In genomic region chr19:4148491-4148806, GRCm38 (mm10) we compare ENCODE assay signal across 7 mouse cellular contexts. TPM values are rescaled to one million over a fixed set of nuclear protein-coding genes. Genes with fewer than 3 reads are reported as not detected.
A peak's percentile ranks its signal among the peaks of the same experiment; 100 is the strongest.
DNase-seq lines count a peak whose midpoint lies in the region; ATAC-seq lines count a peak whose summit lies in the region.

Coro1b (plus strand) TSS chr19:4148619.

- peak within 1 kb of the TSS; percentile 95 for H3K9ac ChIP-seq in intestine, embryonic 16.5 days (ENCODE audit: low read depth, low read length)
- H3K9ac ChIP-seq in midbrain, embryonic 11.5 days (ENCODE audit: low read length): peak within 1 kb of the TSS; percentile 83

- H3K4me1 ChIP-seq in intestine, embryonic 16.5 days (ENCODE audit: control insufficient read depth, insufficient read depth, low read length): peaks cover 22% of the 10 kb centered on the region
- H3K4me1 ChIP-seq in midbrain, embryonic 11.5 days (ENCODE audit: control insufficient read depth, insufficient read depth, low read length): peaks cover 14% of the 10 kb centered on the region

- under 1% methylated on average over 33 of the region's 33 CpGs for WGBS in intestine, embryonic 16.5 days
- under 1% methylated on average over 33 of the region's 33 CpGs for WGBS in midbrain, embryonic 11.5 days

- DNase-seq in adrenal gland, adult 2 months: peak; percentile 99
- DNase-seq in embryo, embryonic 11.5 days (ENCODE audit: low read depth, low spot score): peak; percentile 89
- DNase-seq in gastrocnemius, postnatal 4 days (ENCODE audit: low spot score in 2 of 2): peak; percentile 97 to 99
- DNase-seq in left cerebral cortex, postnatal 36 days (ENCODE audit: low spot score in 2 of 2): peak; percentile 91 to 93
- DNase-seq in midbrain, embryonic 11.5 days (ENCODE audit: low spot score, missing footprints): peak; percentile 99
- DNase-seq in skeletal muscle tissue, adult 2 months (ENCODE audit: low read depth, low spot score): peak; percentile 92

- H3K27me3 ChIP-seq in intestine, embryonic 16.5 days (replicated peaks; ENCODE audit: control insufficient read depth, insufficient read depth, low read length): no peaks in the 10 kb centered on the region
- H3K27me3 ChIP-seq in midbrain, embryonic 11.5 days (ENCODE audit: control insufficient read depth, insufficient read depth, low read length): no peaks in the 10 kb centered on the region

- ATAC-seq in intestine, embryonic 16.5 days: peak; percentile 95
- peak; percentile 96 for ATAC-seq in midbrain, embryonic 11.5 days (ENCODE audit: low FRiP score)

- H3K4me2 ChIP-seq in intestine, embryonic 16.5 days (ENCODE audit: low read depth, low read length): peak within 1 kb of the TSS; percentile 84
- peak within 1 kb of the TSS; percentile 90 for H3K4me2 ChIP-seq in midbrain, embryonic 11.5 days

- H3K4me3 ChIP-seq in intestine, embryonic 16.5 days (ENCODE audit: low read length): peak within 1 kb of the TSS; percentile 82
- peak within 1 kb of the TSS; percentile 84 for H3K4me3 ChIP-seq in midbrain, embryonic 11.5 days (ENCODE audit: low read depth, low read length)

- no peaks in the 10 kb centered on the region for H3K9me3 ChIP-seq in intestine, embryonic 16.5 days (ENCODE audit: control insufficient read depth, low read length)
- no peaks in the 10 kb centered on the region for H3K9me3 ChIP-seq in midbrain, embryonic 11.5 days (ENCODE audit: control insufficient read depth, low read length)

- H3K27ac ChIP-seq in intestine, embryonic 16.5 days (ENCODE audit: low read length): peak within 1 kb of the TSS; percentile 74
- H3K27ac ChIP-seq in midbrain, embryonic 11.5 days (ENCODE audit: low read depth, low read length): no peak within 1 kb of the TSS

- H3K36me3 ChIP-seq in intestine, embryonic 16.5 days (ENCODE audit: control insufficient read depth, insufficient read depth, low read length): peaks cover 16% of the 10 kb centered on the region
- peaks cover 10% of the 10 kb centered on the region for H3K36me3 ChIP-seq in midbrain, embryonic 11.5 days (ENCODE audit: control insufficient read depth, insufficient read depth, low read length)

- intact Hi-C loops in left cerebral cortex, postnatal 36 days (cut with DNase I): loop anchor here (2.0 kb wide), 1 partner anchor 14 kb away; the partner anchor contains the start of gene Rps6kb2

RNA-seq across cellular contexts. Expression of gene Coro1b, which starts in this region (rescaled TPM):
- 100 to 1,000 TPM; 154 to 202 TPM for total RNA-seq in adrenal gland, adult 2 months (2021)
- polyA plus RNA-seq in adrenal gland, adult 2 months (2012; rRNA removed): 199 and 225 TPM in 2 replicates
- 10 to 100 TPM; 73.6 to 74.5 TPM for total RNA-seq in gastrocnemius, postnatal 4 days (2021)
- 264 and 288 TPM in 2 replicates for polyA plus RNA-seq in intestine, embryonic 16.5 days (2015; fragmentation: Nextera tagmentation; extraction: Ambion mirVana)
- total RNA-seq in left cerebral cortex, postnatal 36 days (2021): 10 to 100 TPM; 75.7 to 81.1 TPM
- polyA plus RNA-seq in midbrain, embryonic 11.5 days (2014; fragmentation: Nextera tagmentation; extraction: Ambion mirVana): 105 and 127 TPM in 2 replicates
